Mouse (Mus musculus): ENCODE measurements around the gene Luzp1.

DNA sequence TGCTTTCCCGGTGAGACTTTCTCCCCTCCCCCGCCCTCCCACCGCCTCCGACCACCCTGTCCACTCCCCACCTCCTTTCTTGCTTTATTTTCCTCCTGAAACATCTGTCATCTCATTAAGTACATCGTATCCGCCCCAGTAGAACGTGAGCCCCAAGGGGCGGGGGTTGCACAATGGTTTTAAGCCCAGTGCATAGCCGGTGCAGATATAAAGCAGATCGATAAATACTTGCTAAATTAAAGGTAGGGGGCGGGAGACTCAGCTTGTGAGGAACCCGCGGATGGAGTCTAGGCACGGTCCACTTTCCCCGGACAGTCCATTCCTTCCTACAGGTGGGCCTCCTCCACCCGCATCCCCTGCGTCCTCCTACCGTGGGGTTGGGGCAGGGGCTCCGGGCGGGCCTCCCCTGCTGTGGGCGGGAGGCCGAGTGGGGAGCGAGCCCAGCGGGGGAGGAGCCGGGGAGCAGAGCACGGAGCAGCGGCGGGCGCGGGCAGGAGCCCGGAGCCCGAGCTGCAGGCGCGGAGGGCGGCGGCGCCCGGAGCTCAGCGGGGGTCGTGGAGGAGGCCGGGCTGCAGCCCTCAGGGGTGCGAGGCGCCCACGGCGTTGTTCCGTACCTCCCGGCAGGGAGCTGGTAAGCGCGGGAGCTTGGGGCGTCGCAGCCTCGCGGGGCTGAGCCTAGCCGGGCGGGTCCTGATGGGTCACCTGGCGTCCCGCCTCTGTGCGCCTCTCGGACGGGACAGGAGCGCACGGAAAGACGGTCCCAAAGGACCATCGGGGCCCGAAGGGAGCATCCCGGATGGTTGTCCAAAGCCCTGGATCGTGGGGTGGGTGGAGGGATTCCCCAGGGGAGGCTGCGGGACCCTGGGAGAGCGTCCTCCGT is 45.2 kb upstream of the Luzp1 start:
- TF ChIP-seq CTCF (IDR thresholded peaks at IDR 0.05; ENCODE audit: low read depth), result no peak
- TF ChIP-seq EP300 (IDR thresholded peaks at IDR 0.05; ENCODE audit: low read depth), result no peak
